Mouse (Mus musculus): Measurements from ENCODE around the gene Cplane1.

Cplane1 gene

GRCm38 (mm10) chr15:8302944-8303343 lies 134.0 kb downstream of the Cplane1 start:
- DNase-seq (ENCODE audit: low spot score in 2 of 2), result no peak

- DNase-seq (ENCODE audit: low spot score in 2 of 2), result no peak
Observed at GRCm38 (mm10) chr15:8305474-8305873, 136.6 kb downstream of the Cplane1 start.

GRCm38 (mm10) chr15:8317381-8317780 lies 148.5 kb downstream of the Cplane1 start:
- DNase-seq (ENCODE audit: low spot score in 2 of 2), result no peak

- no peak for DNase-seq (ENCODE audit: low spot score in 2 of 2)
Observed at GRCm38 (mm10) chr15:8319191-8319590, 150.3 kb downstream of the Cplane1 start.

Data from heart, adult 9 months (tissue).